Mouse (Mus musculus): Measurements from ENCODE around the gene Slit3. TPM values are rescaled to one million over a fixed set of nuclear protein-coding genes. Genes with fewer than 3 reads are reported as not detected.

Slit3 gene
- total RNA-seq, 2 experiments from 2014 or later, result 28.7 to 31.3 TPM

- no peak for DNase-seq
These were observed 416.4 kb downstream of the Slit3 start for GRCm38 (mm10) chr11:35537128-35538088.

GRCm38 (mm10) chr11:35542731-35543130 is 421.7 kb downstream of the Slit3 start:
- DNase-seq, result no peak

- peak; percentile 21 for DNase-seq
These were observed 423.4 kb downstream of the Slit3 start for GRCm38 (mm10) chr11:35544112-35545064.

GRCm38 (mm10) chr11:35546081-35546822 is 425.2 kb downstream of the Slit3 start:
- no peak for DNase-seq

- no peak for DNase-seq
These were observed 429.0 kb downstream of the Slit3 start for GRCm38 (mm10) chr11:35550036-35550435.

GRCm38 (mm10) chr11:35556192-35556591 is 435.2 kb downstream of the Slit3 start:
- DNase-seq, result no peak

- no peak for DNase-seq
These were observed 436.5 kb downstream of the Slit3 start for GRCm38 (mm10) chr11:35557476-35557875.

GRCm38 (mm10) chr11:35558311-35558710 is 437.3 kb downstream of the Slit3 start:
- no peak for DNase-seq

GRCm38 (mm10) chr11:35559386-35559785 is 438.4 kb downstream of the Slit3 start:
- DNase-seq, result no peak

GRCm38 (mm10) chr11:35561760-35562159 is 440.7 kb downstream of the Slit3 start:
- DNase-seq, result no peak

- DNase-seq, result peak; percentile 33
These were observed 444.3 kb downstream of the Slit3 start for GRCm38 (mm10) chr11:35565322-35565721.

- DNase-seq, result no peak
These were observed 445.7 kb downstream of the Slit3 start for GRCm38 (mm10) chr11:35566686-35567085.

GRCm38 (mm10) chr11:35569126-35569916 is 448.3 kb downstream of the Slit3 start:
- DNase-seq, result no peak

GRCm38 (mm10) chr11:35569957-35570356 is 448.9 kb downstream of the Slit3 start:
- no peak for DNase-seq

- DNase-seq, result no peak
These were observed 450.9 kb downstream of the Slit3 start for GRCm38 (mm10) chr11:35571910-35572309.

GRCm38 (mm10) chr11:35578796-35579195 is 457.8 kb downstream of the Slit3 start:
- DNase-seq, result no peak

- DNase-seq, result no peak
These were observed 461.6 kb downstream of the Slit3 start for GRCm38 (mm10) chr11:35582591-35582990.

- DNase-seq, result no peak
These were observed 462.6 kb downstream of the Slit3 start for GRCm38 (mm10) chr11:35583633-35584032.

GRCm38 (mm10) chr11:35587174-35587959 is 466.3 kb downstream of the Slit3 start:
- DNase-seq, result peak; percentile 87

- DNase-seq, result no peak
These were observed 468.9 kb downstream of the Slit3 start for GRCm38 (mm10) chr11:35589892-35590291.
